Mouse (Mus musculus): Measurements from ENCODE around the gene Maml3. TPM values are rescaled to one million over a fixed set of nuclear protein-coding genes. Genes with fewer than 3 reads are reported as not detected.

Gene Maml3
- polyA plus RNA-seq, 1 experiment from 2014 or later: 5.6 TPM

GRCm38 (mm10) chr3:51647356-51647755 lies 457.5 kb downstream of the Maml3 start:
- Histone ChIP-seq H3K27ac (no peak overlapping the region), H3K36me3 (no peaks in the 10 kb centered on the region), H3K27me3 (ENCODE audit: insufficient read depth, poor library complexity, severe bottlenecking) (no peaks in the 10 kb centered on the region), H3K4me3 (no peak overlapping the region), H3K9me3 (no peaks in the 10 kb centered on the region), H3K4me1 (replicated peaks) (peaks cover 21% of the 10 kb centered on the region)
- DNase-seq (ENCODE audit: low spot score): no peak
- 86% methylated on average over 4 of the region's 4 CpGs for WGBS

DNA sequence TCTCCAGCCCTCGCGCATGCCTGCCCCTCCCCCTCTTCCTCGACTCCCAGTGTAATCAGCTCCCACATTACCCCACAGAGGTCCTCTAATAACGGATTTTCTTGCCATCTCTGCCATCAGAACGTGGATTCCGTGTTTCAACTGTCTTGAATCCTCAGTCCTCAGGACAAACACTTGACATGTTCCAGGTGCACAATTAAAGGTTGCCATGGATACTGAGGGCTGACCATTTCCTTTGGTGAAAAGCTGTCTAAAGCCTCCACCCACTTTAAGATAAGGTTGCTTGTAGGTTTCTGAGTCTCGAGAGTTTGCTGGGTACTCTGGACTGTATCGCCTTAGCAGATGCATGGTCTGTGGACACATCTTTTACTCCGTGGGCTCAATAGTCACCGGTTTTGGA lies 458.6 kb downstream of the Maml3 start:
- H3K9me3 ChIP-seq: no peaks in the 10 kb centered on the region
- H3K4me3 ChIP-seq: no peak overlapping the region
- H3K27ac ChIP-seq: no peak overlapping the region
- 83% methylated on average over 10 of the region's 10 CpGs for WGBS
- no peaks in the 10 kb centered on the region for H3K36me3 ChIP-seq
- no peaks in the 10 kb centered on the region for H3K27me3 ChIP-seq (ENCODE audit: insufficient read depth, poor library complexity, severe bottlenecking)
- H3K4me1 ChIP-seq (replicated peaks): peaks cover 19% of the 10 kb centered on the region
- DNase-seq (ENCODE audit: low spot score): no peak

DNA sequence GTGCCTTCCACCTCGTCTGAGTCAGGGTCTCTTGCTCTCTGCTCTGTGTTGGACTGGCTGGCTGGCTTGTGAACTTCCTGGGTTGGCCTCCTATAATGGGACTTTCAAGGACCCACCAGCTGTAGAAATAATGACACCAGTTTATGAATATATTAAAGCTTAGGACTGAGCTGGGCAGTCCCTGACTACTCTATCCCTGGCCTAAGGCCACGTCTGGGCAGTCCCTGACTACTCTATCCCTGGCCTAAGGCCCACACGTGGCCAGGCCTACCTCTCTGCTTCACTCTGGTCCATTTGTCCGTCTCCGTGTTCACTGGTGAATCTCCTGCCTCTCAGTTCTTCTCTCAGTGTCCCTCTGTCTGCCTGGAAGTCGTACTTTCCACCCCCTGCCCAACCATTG lies 459.4 kb downstream of the Maml3 start:
- no peaks in the 10 kb centered on the region for H3K9me3 ChIP-seq
- no peaks in the 10 kb centered on the region for H3K27me3 ChIP-seq (ENCODE audit: insufficient read depth, poor library complexity, severe bottlenecking)
- 85% methylated on average over 6 of the region's 6 CpGs for WGBS
- no peak for DNase-seq (ENCODE audit: low spot score)
- H3K4me3 ChIP-seq: no peak overlapping the region
- no peaks in the 10 kb centered on the region for H3K36me3 ChIP-seq
- H3K4me1 ChIP-seq (replicated peaks): peaks cover 12% of the 10 kb centered on the region
- H3K27ac ChIP-seq: no peak overlapping the region

GRCm38 (mm10) chr3:51638260-51638659 lies 466.6 kb downstream of the Maml3 start:
- no peak for DNase-seq (ENCODE audit: low spot score)
- 95% methylated on average over 6 of the region's 6 CpGs for WGBS
- Histone ChIP-seq H3K27me3 (ENCODE audit: insufficient read depth, poor library complexity, severe bottlenecking) (no peaks in the 10 kb centered on the region), H3K9me3 (0 out of 2 replicates have a peak, but pooled peaks cover 5% of the 10 kb centered on the region), H3K36me3 (no peaks in the 10 kb centered on the region), H3K4me3 (no peak overlapping the region), H3K27ac (no peak overlapping the region), H3K4me1 (replicated peaks) (0 out of 2 replicates have a peak, but pooled peaks cover 3% of the 10 kb centered on the region)

- 92% methylated on average over 6 of the region's 6 CpGs for WGBS
Measured at GRCm38 (mm10) chr3:51637326-51637725, 467.6 kb downstream of the Maml3 start.

DNA sequence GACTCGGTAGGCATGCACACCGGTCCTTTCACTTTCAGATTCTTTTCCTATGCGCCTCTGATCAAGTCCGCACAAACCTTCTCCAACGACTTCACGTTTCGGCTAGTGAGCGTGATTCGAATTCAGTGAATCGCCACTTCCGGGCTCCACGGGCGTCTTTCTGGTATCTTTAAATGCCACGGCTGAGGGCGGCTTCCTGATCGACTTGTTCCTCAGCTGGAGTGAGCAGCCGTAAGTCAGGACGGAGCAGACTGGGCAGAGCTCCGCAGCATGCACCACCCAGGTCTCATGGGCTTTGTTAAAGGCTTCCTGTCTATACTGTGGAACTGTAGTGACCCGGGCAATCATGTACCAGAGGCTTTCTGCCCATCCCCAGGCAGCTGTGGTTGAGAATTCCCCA lies 468.2 kb downstream of the Maml3 start:
- WGBS: 92% methylated on average over 20 of the region's 20 CpGs
- H3K4me1 ChIP-seq (replicated peaks): 0 out of 2 replicates have a peak, but pooled peaks cover under 1% of the 10 kb centered on the region
- H3K27me3 ChIP-seq (ENCODE audit: insufficient read depth, poor library complexity, severe bottlenecking): no peaks in the 10 kb centered on the region
- DNase-seq (ENCODE audit: low spot score): no peak
- H3K9me3 ChIP-seq: 0 out of 2 replicates have a peak, but pooled peaks cover 7% of the 10 kb centered on the region
- H3K27ac ChIP-seq: no peak overlapping the region
- H3K4me3 ChIP-seq: no peak overlapping the region
- no peaks in the 10 kb centered on the region for H3K36me3 ChIP-seq

More at GRCm38 (mm10) chr3:51637326-51637725, 467.6 kb downstream of the Maml3 start:
- Histone ChIP-seq H3K36me3 (no peaks in the 10 kb centered on the region), H3K4me3 (no peak overlapping the region), H3K27me3 (ENCODE audit: insufficient read depth, poor library complexity, severe bottlenecking) (no peaks in the 10 kb centered on the region), H3K9me3 (0 out of 2 replicates have a peak, but pooled peaks cover 7% of the 10 kb centered on the region), H3K27ac (no peak overlapping the region), H3K4me1 (replicated peaks) (0 out of 2 replicates have a peak, but pooled peaks cover 3% of the 10 kb centered on the region)
- DNase-seq (ENCODE audit: low spot score): no peak

DNA sequence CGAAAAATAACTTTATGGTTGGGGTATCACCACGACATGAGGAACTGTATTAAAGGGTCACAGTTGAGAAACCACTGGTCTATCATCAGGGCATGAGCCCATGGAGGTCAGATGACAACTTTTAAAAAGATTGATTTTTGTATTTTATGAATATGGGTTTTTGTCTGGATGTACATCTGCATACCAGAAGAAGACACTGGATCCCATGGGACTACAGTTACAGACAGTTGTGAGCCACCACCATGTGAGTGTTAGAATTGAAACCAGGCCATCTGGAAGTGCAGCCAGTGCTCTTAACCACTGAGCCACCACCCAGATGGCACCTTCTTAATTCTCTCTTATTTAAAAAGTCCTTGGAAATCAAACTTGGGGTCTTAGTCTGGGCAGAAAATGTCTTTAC lies 468.9 kb downstream of the Maml3 start:
- Histone ChIP-seq H3K4me1 (replicated peaks) (no peaks in the 10 kb centered on the region), H3K36me3 (no peaks in the 10 kb centered on the region), H3K4me3 (no peak overlapping the region), H3K27me3 (ENCODE audit: insufficient read depth, poor library complexity, severe bottlenecking) (no peaks in the 10 kb centered on the region), H3K27ac (no peak overlapping the region), H3K9me3 (peaks cover 11% of the 10 kb centered on the region; the same call in 1 of the 2 replicates)
- no peak for DNase-seq (ENCODE audit: low spot score)
- WGBS: 81% methylated on average over 2 of the region's 2 CpGs

Other genes starting within 250 kb of the Maml3 start
- gene Foxo1, start 163.3 kb upstream of the Maml3 start, polyA plus RNA-seq (2016; fragmentation: Nextera tagmentation; extraction: Ambion mirVana): 2.7 and 3.6 TPM in 2 replicates

Measured in hindbrain, embryonic 10.5 days (tissue).